Mouse (Mus musculus) megakaryocyte, embryonic 14.5 days (primary cell): ENCODE results near the gene 1700013G24Rik. TPM values are rescaled to one million over a fixed set of nuclear protein-coding genes. Genes with fewer than 3 reads are reported as not detected.

Experiments used
- H3K27me3 ChIP-seq: replicated peaks from 2 replicates; pipeline ENCODE3; 2012; ENCODE audit warnings: inconsistent platforms
- H3K36me3 ChIP-seq: replicated peaks from 2 replicates; pipeline ENCODE3; 2012; ENCODE audit warnings: low read length, inconsistent platforms, mixed read lengths
- H3K4me1 ChIP-seq: 2 replicates; pipeline ENCODE4 v1.6.1; 2012; ENCODE audit warnings: inconsistent platforms
- H3K4me3 ChIP-seq: replicated peaks from 2 replicates; pipeline ENCODE3; 2012; ENCODE audit warnings: moderate library complexity, mild to moderate bottlenecking, inconsistent platforms
- H3K9me3 ChIP-seq: 2 replicates; pipeline ENCODE4 v1.6.1; 2012; ENCODE audit warnings: inconsistent platforms
- FLI1 ChIP-seq: IDR thresholded peaks from 2 replicates; pipeline ENCODE4 v1.6.1; 2012; ENCODE audit warnings: low read length, inconsistent platforms, mixed read lengths
- GATA1 ChIP-seq: IDR thresholded peaks from 3 replicates; pipeline ENCODE4 v1.6.1; 2012; ENCODE audit warnings: mixed read lengths, low read length, inconsistent platforms, borderline replicate concordance
- polyA plus RNA-seq: library from polyadenylated mRNA; stranded (reverse); fragments of >175 nt; gene quantifications from 2 replicates; pipeline ENCODE4 v1.2.3, GENCODE M21; 2012; ENCODE audit warnings: low replicate concordance; ENCODE audit not compliant: insufficient read depth

The 1700013G24Rik gene
- polyA plus RNA-seq, 1 experiment: not detected

GRCm38 (mm10) chr4:137483871-137484270 lies 30.8 kb downstream of the 1700013G24Rik start:
- Histone ChIP-seq H3K36me3 (no peaks in the 10 kb centered on the region), H3K9me3 (no peaks in the 10 kb centered on the region), H3K4me1 (peaks cover 9% of the 10 kb centered on the region), H3K4me3 (no peak overlapping the region), H3K27me3 (peaks cover 80% of the 10 kb centered on the region)
- TF ChIP-seq GATA1 (no peak), FLI1 (no peak)

GRCm38 (mm10) chr4:137484586-137484985 lies 31.5 kb downstream of the 1700013G24Rik start:
- Histone ChIP-seq H3K27me3 (peaks cover 80% of the 10 kb centered on the region), H3K9me3 (no peaks in the 10 kb centered on the region), H3K36me3 (no peaks in the 10 kb centered on the region), H3K4me1 (peaks cover 9% of the 10 kb centered on the region), H3K4me3 (no peak overlapping the region)
- no peak for TF ChIP-seq FLI1
- no peak for TF ChIP-seq GATA1

- Histone ChIP-seq H3K9me3 (no peaks in the 10 kb centered on the region), H3K36me3 (no peaks in the 10 kb centered on the region), H3K4me3 (no peak overlapping the region), H3K27me3 (peaks cover 82% of the 10 kb centered on the region), H3K4me1 (peaks cover 9% of the 10 kb centered on the region)
- TF ChIP-seq FLI1: no peak
- no peak for TF ChIP-seq GATA1
Measured at GRCm38 (mm10) chr4:137485258-137485960, 32.3 kb downstream of the 1700013G24Rik start.

GRCm38 (mm10) chr4:137486081-137487014 lies 33.3 kb downstream of the 1700013G24Rik start:
- TF ChIP-seq GATA1 (no peak), FLI1 (no peak)
- no peaks in the 10 kb centered on the region for H3K9me3 ChIP-seq
- peaks cover 9% of the 10 kb centered on the region for H3K4me1 ChIP-seq
- H3K27me3 ChIP-seq: peaks cover 73% of the 10 kb centered on the region
- H3K36me3 ChIP-seq: no peaks in the 10 kb centered on the region
- no peak overlapping the region for H3K4me3 ChIP-seq

- TF ChIP-seq FLI1: no peak
- no peak for TF ChIP-seq GATA1
- Histone ChIP-seq H3K4me3 (no peak overlapping the region), H3K4me1 (peaks cover 9% of the 10 kb centered on the region), H3K9me3 (no peaks in the 10 kb centered on the region), H3K36me3 (no peaks in the 10 kb centered on the region), H3K27me3 (peaks cover 68% of the 10 kb centered on the region)
Measured at GRCm38 (mm10) chr4:137487286-137488000, 34.4 kb downstream of the 1700013G24Rik start.

GRCm38 (mm10) chr4:137488038-137488437 lies 35.0 kb downstream of the 1700013G24Rik start:
- Histone ChIP-seq H3K4me1 (peaks cover 9% of the 10 kb centered on the region), H3K27me3 (peaks cover 71% of the 10 kb centered on the region), H3K4me3 (no peak overlapping the region), H3K9me3 (no peaks in the 10 kb centered on the region), H3K36me3 (no peaks in the 10 kb centered on the region)
- no peak for TF ChIP-seq GATA1
- no peak for TF ChIP-seq FLI1

GRCm38 (mm10) chr4:137488571-137489303 lies 35.7 kb downstream of the 1700013G24Rik start:
- Histone ChIP-seq H3K4me1 (peaks cover 9% of the 10 kb centered on the region), H3K4me3 (no peak overlapping the region), H3K36me3 (no peaks in the 10 kb centered on the region), H3K9me3 (no peaks in the 10 kb centered on the region), H3K27me3 (peaks cover 75% of the 10 kb centered on the region)
- TF ChIP-seq FLI1: no peak
- TF ChIP-seq GATA1: no peak

- peaks cover 5% of the 10 kb centered on the region for H3K4me1 ChIP-seq
- no peaks in the 10 kb centered on the region for H3K36me3 ChIP-seq
- no peak for TF ChIP-seq FLI1
- no peak for TF ChIP-seq GATA1
- no peak overlapping the region for H3K4me3 ChIP-seq
- no peaks in the 10 kb centered on the region for H3K9me3 ChIP-seq
- H3K27me3 ChIP-seq: peaks cover 72% of the 10 kb centered on the region
Measured at GRCm38 (mm10) chr4:137489996-137490395, 36.9 kb downstream of the 1700013G24Rik start.

GRCm38 (mm10) chr4:137492563-137492962 lies 39.5 kb downstream of the 1700013G24Rik start:
- Histone ChIP-seq H3K4me1 (peaks cover 3% of the 10 kb centered on the region), H3K27me3 (peaks cover 60% of the 10 kb centered on the region), H3K9me3 (no peaks in the 10 kb centered on the region), H3K36me3 (no peaks in the 10 kb centered on the region), H3K4me3 (no peak overlapping the region)
- no peak for TF ChIP-seq GATA1
- no peak for TF ChIP-seq FLI1
